Mouse (Mus musculus) gastrocnemius, postnatal 36 days (tissue): Measurements from ENCODE around the gene Celf2. TPM values are rescaled to one million over a fixed set of nuclear protein-coding genes. Genes with fewer than 3 reads are reported as not detected.
"Not testable (repeated sequence)": the region's sequence is repeated elsewhere in the genome, so short reads cannot be mapped to it uniquely, and the experiment has no call there.

ENCODE experiments used
- DNase-seq, 2 experiments: peaks; one replicate each; pipeline ENCODE4 v3.0.0; 2022
- intact Hi-C: fragments of 180-260 bp; cut with DNase I; formaldehyde crosslinking; loops from one replicate; pipeline ENCODE4 v1.15.1; 2025
- long read RNA-seq, 2 experiments: library from polyadenylated mRNA; stranded (forward); transcript quantifications; one replicate each; pipeline ENCODE4 v2.0.0; 2021
- total RNA-seq, 2 experiments: library from RNA; stranded (reverse); gene quantifications; 2 replicates each; pipeline ENCODE4 v1.2.3; 2021

Gene Celf2
- 10 to 100 TPM; 59.7 to 65.3 TPM for total RNA-seq
- long read RNA-seq, experiment 1, full-length matches to known transcripts = 1 of 28 reads
- long read RNA-seq, experiment 1, partial matches to known transcripts = 0 of 28 reads
- long read RNA-seq, experiment 1, other reads (novel, unspliced or antisense) = 27 of 28 reads
- long read RNA-seq, experiment 2, full-length matches to known transcripts = 2 of 44 reads
- long read RNA-seq, experiment 2, partial matches to known transcripts = 3 of 44 reads
- long read RNA-seq, experiment 2, other reads (novel, unspliced or antisense) = 39 of 44 reads

DNA sequence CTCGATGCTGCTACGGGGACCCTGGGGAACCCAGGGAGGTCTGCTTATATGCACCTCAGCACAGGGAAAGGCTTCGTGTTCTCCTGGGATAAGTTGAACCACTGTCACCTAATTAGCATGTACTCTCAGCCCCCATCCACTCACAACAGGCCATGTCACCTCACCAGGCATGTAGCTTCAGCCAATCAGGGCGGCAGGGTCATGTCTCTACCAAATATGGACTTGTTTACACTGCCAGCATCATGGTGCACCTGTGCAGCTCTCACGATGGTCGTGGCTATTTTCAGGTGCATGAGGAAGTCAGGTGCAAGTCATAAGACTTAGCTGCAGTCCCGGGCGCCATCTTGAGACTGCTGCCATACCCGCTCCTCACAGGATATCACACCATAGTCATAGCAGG lies at the start of gene Celf2:
Gene Celf2 (minus strand): TSS at position 101 of the 400 bp plus-strand sequence.
- intact Hi-C loops, DNase-seq: not testable (repeated sequence)

DNA sequence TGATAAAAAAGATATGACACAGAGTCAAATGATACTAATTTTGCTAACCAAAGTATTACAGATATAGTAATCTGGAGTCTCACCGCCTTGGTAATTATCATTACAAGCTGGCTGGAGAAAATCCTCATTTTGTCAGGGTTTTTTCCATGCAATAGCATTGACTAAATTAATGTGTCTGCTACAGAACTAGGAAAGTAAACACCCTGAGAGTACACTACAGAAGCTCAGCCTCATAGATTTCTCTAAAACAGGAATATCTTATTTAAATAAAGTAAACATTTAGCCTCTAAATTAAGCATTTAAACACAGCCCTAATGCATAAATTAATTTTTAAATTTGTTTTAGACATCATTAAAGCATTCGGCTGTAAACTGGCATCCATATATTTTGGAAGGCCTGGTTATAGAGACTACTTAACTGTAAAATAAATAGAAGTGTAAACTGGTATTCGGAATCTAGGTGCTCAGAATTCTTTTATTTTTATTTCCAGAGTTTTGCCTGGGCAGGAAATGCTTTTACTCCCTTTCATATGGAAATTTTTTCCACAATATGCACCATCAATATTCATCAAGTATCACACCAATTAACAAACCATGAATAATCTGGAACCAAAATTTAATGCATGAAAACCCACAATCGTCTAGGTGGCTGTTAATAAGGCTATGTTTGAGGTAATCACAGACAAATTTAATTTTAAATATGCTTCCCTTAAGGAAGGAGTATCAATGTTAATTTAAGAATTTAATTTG lies 46.0 kb upstream of the Celf2 start:
- intact Hi-C loops = no loop called here
- DNase-seq = no peak

DNA sequence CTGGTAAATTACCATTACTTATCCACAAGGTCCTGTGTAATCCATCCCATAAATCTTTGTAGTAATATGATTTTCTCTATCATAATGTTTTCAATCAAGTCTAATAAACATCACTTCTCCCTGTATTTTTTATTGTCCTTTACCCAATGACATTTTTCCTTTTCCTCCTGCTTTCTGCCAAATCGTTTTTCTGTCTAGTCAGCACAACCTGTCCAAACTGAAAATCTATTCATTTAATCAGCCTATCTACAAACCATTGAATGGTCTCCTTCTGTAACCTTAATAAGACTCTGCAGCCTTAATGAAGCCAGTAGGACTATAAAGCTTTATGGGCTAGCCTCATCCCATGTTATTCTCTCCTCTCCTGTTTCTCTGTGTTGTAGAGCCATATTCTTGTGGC lies 45.2 kb upstream of the Celf2 start:
- intact Hi-C loops = loop anchor here (5.0 kb wide), 1 partner anchor 103 kb away; no protein-coding TSS in a partner anchor
- no peak for DNase-seq

DNA sequence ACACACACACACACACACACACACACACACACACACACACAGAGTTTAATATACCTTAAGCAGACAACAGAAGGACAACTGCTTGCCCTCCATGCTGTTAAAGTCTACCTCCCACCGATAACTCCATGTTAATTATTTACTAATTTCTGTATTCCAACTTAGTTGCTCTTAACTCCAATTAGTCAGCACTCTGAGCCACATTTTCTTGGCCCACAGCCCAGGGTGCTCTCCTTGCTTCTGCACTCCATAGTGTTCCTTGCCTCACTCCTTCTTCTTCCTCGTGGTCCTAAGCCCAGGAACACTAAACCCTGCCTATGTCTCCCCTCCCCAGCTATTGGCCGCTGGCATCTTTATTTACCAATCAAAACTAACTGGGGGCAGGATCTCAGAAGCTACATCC lies 43.5 kb upstream of the Celf2 start:
- DNase-seq = no peak
- intact Hi-C loops = loop anchor here (5.0 kb wide), 1 partner anchor 104 kb away; no protein-coding TSS in a partner anchor

- DNase-seq = no peak
- intact Hi-C loops = no loop called here
Observed at GRCm38 (mm10) chr2:7548886-7549285, 39.5 kb upstream of the Celf2 start.

- DNase-seq = no peak
- intact Hi-C loops = no loop called here
Observed at GRCm38 (mm10) chr2:7534615-7535204, 25.3 kb upstream of the Celf2 start.

GRCm38 (mm10) chr2:7534195-7534594 lies 24.8 kb upstream of the Celf2 start:
- no peak for DNase-seq
- intact Hi-C loops = no loop called here

DNA sequence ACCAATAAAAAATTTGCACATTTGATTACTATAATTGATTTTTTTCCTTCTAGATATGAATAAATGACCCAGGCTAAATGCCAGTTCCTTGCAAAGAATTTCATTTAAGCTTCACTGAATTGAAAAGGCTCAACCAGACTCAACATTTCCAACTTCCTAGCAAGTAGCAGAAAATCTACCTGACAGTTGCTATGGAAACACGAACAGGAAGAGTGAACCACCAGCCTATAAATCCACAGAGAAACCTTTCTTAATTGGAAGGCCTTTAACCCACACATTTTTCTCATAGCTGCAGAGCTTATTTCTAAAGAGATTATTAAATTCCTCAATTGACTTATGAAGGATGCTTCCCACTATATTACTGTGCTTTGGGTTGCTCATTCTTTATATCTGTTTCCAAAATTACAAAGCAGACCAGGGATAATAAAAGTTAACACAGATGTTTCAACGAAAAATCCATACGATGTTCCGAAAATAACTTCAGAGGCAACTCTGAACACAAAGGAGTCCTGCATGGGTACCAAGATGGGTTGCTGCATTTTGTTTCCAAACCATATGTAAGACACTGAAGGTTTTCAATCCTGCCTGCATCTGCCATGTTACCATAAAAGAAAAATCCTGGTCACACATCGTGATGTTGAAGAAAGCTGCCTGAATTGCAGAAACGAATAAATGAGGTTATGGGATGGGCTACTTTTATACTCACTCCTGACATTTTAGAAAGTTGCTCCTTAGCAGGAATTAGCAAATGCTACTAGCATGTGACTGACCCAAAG lies 22.0 kb upstream of the Celf2 start:
- DNase-seq = no peak
- intact Hi-C loops = no loop called here

GRCm38 (mm10) chr2:7530461-7531184 lies 21.3 kb upstream of the Celf2 start:
- no peak for DNase-seq
- intact Hi-C loops = no loop called here

DNA sequence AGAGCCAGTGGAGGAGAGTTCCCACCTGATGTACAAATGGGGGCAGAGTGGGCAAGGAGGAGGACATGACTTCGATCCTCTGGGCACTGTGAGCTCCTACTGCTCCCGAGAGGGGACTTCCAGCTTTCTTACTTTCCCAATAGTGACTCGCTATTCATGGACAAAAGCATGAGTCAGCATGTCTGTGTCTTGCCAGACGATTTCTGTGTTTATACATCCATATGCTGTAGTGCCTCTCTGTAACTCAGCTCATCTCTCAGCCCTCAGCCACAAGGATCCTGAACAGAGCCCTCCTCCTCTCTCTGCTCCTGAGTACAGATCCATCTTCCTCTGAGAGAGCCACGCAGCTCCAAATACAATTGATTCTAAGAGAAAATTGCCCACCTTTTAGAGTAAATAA lies 20.3 kb upstream of the Celf2 start:
- DNase-seq = no peak
- intact Hi-C loops = no loop called here

DNA sequence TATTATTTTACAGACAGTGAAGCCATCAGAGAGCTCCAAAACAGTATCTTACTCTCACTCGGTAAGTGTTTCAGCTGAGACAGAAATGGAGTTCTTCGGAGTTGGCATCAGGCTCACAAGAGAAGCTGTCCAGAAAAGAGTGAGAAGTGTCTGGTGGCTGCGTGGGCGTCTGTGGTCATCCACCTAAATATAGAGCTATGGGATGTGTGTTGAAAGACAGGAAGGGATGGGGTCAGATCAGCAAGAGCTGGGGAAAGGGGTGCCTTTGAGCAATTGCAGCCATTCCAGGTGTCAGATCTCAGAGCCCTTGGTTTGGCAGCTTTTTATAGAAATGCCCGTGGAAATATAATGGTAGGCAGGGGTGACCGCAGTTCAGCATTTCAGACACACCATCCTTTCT lies 17.3 kb upstream of the Celf2 start:
- DNase-seq = no peak
- intact Hi-C loops = no loop called here

- intact Hi-C loops = no loop called here
- DNase-seq = no peak
Observed at GRCm38 (mm10) chr2:7519473-7519872, 10.1 kb upstream of the Celf2 start.

GRCm38 (mm10) chr2:7493420-7493819 lies 15.9 kb downstream of the Celf2 start:
- intact Hi-C loops = no loop called here
- DNase-seq = no peak

DNA sequence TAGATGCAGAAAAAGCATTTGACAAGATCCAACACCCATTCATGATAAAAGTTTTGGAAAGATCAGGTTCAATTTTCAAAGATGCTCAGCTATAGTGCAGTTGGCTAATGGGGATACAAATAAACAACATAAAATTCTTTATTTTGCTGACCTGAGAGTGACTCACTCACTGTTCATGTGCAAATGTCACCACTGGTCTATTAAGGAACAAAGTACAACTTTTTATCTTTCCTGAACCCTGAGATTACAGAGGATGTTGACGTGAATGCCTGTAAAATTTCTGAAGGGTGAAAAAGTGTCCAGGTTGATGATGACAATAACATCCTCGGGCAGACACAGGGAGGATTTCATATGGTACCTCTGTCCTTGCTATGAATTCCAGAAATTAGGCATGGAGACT lies 24.4 kb downstream of the Celf2 start:
- DNase-seq = no peak
- intact Hi-C loops = no loop called here

- no peak for DNase-seq
- intact Hi-C loops = no loop called here
Observed at GRCm38 (mm10) chr2:7482062-7482461, 27.3 kb downstream of the Celf2 start.

GRCm38 (mm10) chr2:7460329-7461056 lies 48.9 kb downstream of the Celf2 start:
- intact Hi-C loops = no loop called here
- no peak for DNase-seq

- no peak for DNase-seq
- intact Hi-C loops = no loop called here
Observed at GRCm38 (mm10) chr2:7438721-7439282, 70.6 kb downstream of the Celf2 start.

- intact Hi-C loops = no loop called here
- no peak for DNase-seq
Observed at GRCm38 (mm10) chr2:7426481-7426880, 82.9 kb downstream of the Celf2 start.

GRCm38 (mm10) chr2:7400530-7400929 lies 108.8 kb downstream of the Celf2 start:
- intact Hi-C loops = no loop called here
- no peak for DNase-seq
